Mouse (Mus musculus): ENCODE results near the gene Nrip2.

GRCm38 (mm10) chr6:128455835-128456605 is 56.9 kb downstream of the Nrip2 start:
- TF ChIP-seq POLR2A (IDR thresholded peaks at IDR 0.05; ENCODE audit: borderline replicate concordance, extremely low read depth, low read depth, low read length) (no peak), CTCF (IDR thresholded peaks at IDR 0.05; ENCODE audit: insufficient read depth, low read length) (no peak)

Measured in lung, adult 2 months (tissue).